Mouse (Mus musculus): ENCODE data around the gene Galnt9. TPM values are rescaled to one million over a fixed set of nuclear protein-coding genes. Genes with fewer than 3 reads are reported as not detected.

Gene Galnt9
- polyA plus RNA-seq, 1 experiment = 2.2 TPM

DNA sequence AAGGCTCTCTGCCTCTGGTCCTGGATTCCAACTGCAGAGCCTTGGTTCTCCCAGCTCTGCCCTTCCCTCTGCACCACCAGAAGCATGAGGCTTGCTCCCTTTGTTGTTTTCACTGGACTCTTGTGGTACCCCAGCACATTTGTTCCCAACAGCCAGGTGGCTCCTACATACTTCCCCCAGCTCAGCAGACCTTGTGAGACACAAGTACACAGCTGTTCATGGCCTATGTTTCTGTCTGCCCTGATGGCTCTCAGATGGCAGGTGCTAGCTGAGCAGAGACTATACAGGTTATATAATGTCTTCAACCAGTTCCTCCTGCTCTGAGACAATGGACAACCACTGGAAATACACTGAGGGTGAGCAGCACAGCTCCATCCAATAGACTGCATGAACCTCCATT is 43.3 kb downstream of the Galnt9 start:
- DNase-seq (ENCODE audit: low read depth) = no peak

DNA sequence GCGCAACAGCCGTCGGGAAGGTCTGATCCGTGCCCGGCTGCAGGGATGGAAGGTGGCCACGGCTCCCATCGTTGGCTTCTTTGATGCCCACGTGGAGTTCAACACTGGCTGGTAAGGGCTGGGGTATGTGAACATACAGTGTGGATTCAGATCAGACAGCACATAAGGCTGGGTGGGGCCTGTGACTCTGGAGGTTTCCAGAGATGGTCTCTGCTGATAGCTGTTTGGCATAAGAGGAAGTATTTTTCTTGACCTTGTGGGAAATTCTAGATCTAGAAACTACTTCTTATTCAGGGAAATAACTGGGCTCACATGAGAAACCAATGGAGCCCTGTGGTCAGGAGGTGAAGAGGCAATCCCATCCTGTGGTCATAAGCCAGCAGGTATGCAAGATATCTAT is 45.7 kb downstream of the Galnt9 start:
- DNase-seq (ENCODE audit: low read depth) = no peak

DNA sequence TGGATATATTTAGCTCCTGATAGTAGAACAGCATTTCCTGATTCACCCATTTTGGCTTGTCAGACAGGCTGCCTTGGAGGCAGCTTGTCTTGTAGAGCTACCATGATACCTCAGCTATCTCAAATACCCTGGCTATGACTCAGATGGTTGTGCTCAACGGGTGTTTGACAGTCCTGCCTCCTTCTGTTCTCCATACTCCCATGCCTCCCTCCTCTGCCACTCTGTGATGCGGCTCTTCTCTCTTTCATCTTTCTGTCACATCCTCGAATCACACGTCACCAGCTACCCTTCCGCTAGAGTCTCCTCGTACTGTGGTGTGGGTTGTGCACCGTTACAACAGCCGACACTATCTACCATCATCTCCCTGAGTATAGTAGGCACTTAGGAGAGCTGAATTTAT is 50.3 kb downstream of the Galnt9 start:
- DNase-seq (ENCODE audit: low read depth) = no peak

DNA sequence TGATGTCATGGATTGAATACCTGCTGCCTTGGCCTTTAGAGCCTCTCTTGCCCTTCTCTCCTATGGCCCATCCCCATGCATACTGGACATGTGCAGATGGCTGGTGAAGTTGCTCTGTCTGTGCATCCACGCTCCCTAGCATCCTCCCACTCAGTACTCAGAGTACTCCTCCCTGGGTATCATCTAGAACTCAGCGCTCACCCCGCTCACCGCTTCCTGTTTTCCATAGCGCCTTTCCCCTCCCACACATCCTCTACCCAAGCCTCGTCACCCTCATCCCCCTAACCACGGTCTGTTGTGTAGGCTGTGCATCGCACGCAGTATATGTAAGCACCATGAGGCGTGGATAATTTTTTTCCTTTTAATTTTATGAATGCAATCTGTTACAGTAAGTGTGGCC is 51.2 kb downstream of the Galnt9 start:
- DNase-seq (ENCODE audit: low read depth) = no peak

DNA sequence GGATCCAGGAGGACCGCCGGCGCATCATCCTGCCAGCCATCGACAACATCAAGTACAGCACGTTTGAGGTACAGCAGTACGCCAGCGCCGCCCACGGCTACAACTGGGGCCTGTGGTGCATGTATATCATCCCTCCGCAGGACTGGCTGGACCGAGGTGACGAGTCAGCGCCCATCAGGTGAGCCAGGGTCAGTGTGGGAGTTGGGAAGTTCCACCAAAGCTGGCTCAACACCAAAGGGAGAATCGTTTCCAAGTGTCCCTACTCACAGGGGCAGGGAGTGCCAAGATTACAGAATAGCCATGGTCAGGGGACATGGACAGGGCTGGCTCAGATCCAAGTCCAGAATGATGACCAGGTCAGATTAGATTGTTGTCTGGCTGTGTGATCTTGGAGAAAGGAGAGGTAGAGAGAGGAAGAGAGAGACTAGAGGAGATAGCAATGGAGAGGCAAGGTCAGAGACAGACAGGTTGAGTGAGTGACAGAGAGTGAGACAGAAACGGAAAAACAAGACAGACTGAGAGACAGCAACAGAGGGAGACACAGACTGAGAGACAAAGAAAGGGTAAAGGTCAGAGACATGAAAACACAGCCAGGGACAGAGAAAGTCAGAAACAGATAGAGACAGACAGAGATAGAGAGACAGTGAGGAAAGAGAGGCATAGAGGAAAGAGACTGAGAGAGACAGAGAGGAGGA is 52.1 kb downstream of the Galnt9 start:
- no peak for DNase-seq (ENCODE audit: low read depth)

DNA sequence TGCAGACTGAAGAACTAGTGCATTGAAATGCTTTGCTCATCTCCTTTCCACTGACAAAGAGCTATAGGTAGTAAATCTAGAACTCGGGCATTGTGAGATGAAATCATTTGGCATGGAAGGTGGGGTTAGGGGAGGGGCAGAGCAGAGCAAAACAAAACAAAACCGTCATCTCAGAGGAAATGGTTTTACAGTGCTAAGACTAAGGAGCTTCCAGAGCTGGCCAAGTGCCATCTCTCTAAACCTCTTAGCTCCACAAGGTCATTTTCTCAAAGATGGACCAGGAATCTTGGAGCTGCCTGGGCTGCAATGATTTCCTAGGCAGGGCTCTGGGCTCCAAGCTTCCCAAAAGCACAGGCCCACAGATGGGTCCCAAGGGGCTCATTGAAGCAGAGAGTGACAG is 53.3 kb downstream of the Galnt9 start:
- no peak for DNase-seq (ENCODE audit: low read depth)

DNA sequence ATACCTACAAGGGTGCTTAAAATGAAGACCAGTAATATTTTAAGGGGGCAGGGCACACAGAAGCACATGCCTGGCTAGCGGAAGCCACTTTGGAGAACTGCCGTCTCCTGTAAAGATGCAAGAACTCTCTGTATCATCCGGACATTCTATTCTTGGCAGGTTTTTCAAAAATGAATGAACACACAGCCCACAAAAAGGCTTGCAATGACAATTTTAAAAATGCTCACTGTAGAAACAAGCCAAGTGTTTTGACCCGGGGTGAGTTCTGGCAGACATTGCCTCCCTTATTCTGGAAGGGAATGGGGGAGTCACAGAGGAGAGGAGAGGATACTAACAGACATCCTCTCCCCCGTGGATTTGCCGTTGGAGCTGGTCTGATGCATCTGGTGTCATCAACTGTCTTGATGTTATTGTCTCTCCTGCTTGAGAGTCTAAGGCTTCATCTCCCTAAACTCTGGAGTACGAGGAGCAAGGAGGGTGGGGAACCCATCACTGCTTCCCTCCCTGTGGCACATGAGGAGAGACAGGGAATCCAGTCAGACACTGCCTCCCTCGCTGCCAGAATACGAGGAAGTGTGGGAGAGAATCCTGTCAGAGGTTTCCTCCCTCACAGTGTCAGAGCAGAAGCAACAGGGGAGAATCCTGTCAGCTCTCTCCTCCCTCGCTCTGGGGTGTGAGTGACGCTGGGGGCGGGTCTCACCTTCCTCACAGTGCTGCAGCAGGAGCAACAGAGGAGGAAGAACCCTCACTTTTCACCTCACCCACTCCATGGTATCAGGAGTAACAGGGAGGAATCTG is 54.3 kb downstream of the Galnt9 start:
- DNase-seq (ENCODE audit: low read depth) = no peak

DNA sequence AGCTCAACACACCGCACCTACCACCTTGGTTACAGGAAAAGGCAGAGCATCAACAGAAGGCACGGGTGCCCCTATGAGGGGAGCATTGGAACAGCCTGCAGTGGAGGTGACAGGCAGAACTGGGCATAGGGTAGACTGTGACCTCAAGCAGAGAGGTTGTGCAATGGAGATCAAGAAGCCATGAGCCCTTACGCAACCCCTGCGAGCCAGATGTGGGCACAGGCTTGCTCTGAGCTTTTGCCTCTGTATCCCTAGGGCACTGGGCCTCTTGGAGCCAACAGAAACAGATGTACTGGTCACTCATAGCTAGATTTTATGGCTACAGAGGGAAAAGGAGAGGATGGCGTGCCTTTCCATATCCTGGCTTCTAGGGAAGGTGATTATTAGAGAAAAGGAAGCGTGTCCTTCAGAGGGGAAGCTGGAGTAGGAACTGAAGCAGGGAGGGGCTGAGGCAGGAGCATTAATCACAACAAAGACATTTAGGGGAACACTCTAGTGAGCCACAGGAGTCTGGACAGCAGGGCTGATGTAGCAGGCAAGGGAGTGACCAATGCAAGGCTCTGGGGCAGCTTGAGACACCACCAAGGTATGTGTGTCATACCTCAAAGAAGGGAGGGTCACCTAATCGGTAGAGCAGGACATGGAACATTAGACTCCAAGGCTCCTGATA is 59.0 kb downstream of the Galnt9 start:
- DNase-seq (ENCODE audit: low read depth) = no peak

DNA sequence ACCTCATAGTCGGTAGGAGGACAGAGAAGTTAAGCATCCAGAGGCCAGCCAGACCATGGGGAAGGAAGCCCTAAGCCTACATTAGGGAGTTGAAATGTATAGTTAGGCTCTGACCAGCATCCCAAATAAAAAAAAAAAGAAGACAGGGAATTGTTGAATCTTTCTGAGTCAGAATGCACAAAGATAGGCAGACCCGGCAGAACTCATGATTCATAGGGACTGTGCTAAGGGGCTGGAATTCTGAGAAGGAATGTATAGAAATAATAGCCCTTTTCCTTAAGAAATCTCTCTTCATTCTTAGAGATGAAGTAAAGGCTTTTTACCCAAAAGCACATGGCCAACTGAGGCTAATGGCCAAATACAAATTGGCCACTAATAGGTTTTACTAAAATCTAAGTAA is 60.2 kb downstream of the Galnt9 start:
- no peak for DNase-seq (ENCODE audit: low read depth)

DNA sequence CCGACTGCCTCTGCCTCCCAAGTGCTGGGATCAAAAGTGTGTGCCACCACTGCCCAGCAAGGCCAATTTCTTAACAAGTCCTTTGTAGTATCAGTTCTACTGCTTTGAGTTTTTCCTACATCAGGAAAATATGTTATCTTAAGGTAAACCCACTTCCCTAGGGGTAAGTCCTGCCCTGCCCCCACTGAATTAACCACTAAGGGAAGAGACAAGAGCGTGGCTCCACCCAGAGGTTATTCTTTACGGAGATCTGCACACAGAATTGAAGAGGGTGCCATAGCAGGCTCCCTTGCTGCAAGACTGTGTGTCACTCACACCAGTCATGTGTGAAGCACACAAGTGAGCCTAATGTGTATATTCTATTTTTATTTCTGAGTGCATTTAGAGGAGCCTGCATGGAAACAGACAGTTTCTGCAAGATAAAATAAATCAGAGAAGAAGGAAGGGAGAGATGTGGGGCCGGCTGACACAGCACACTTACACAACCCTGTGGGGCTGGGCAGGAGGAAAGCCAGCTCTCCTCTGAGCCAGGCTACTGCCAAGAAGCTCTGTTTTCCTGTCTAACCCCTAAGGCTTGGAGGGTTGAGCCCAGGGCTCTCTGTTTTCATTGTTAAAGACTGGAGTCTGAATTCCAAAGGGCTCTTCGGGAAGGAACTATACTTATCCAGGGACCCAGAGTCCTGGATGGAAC is 61.5 kb downstream of the Galnt9 start:
- no peak for DNase-seq (ENCODE audit: low read depth)

DNA sequence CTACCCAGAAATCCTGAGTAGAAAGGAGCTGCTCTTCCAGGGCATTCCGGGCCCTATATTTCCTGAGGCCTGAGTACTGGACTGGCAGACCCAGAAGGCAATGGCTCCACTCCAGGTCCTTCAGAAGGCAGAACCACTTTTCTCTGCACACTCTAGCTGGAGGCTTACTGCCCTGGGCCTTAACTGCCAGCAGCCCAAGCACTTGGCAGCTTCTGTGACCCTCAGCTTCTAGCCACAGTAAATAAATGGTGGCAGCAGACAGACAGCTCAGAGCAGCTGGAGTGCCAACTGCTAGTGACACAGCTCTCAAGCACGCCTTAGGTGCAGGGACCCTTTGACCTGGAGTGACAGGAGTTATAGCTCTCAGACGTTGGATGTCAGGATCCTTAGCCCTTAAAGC is 63.6 kb downstream of the Galnt9 start:
- no peak for DNase-seq (ENCODE audit: low read depth)

DNA sequence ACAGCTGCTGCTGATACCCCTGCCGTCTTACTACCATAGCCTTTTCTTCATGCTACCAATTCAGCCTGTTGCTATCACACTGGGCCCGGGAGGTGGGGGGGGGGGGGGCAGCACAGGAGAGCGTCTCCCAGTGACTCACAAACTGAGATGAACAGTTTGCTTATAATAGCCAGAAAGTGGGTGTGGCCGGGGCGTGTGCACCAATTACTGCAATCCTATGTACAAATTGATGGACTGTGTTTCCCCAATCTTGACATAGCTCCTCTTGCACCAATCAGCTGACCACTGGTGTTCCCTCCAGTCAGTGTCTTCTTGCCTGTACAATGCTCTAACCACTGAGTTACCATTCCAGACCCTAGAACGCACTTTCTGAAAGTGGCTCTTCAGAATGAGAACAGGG is 64.2 kb downstream of the Galnt9 start:
- DNase-seq (ENCODE audit: low read depth) = no peak

DNA sequence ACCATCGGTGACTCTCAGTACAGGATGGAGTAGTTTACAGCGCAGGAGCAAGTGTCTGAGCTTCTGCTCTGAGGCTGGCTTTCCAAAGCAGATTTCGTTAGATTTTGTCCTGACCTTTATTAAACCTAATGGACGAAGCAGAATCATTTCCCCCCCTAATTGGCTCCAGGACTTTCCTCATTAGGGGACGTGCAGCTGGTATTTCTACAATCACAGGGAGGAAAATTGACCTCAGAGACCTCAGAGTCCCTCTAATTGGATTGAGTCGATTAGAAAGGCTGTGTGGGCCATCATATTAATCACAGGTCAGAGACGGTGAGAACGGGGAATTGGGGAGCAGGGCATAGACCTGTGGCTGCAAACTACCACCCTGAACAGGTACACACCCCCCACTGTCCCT is 64.8 kb downstream of the Galnt9 start:
- DNase-seq (ENCODE audit: low read depth) = no peak

DNA sequence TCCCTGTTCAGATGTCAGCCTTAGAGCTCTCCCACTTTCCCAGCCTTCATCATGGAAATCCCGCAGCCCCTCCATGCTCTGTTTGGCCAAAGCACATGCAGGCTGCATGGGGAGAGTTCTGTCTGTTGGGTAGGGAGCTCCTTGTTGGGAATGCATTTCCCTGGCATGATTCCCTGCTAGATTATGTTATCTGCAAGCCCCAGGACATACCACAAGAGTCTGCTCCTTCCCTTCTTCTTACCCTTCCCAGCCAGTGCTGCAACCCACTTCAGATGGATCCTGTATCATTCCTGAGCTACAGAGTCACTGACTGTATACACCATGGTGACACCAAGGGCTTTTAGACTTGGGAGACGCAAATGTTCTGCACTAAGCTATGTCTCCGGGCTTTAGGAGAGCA is 65.3 kb downstream of the Galnt9 start:
- DNase-seq (ENCODE audit: low read depth) = no peak

DNA sequence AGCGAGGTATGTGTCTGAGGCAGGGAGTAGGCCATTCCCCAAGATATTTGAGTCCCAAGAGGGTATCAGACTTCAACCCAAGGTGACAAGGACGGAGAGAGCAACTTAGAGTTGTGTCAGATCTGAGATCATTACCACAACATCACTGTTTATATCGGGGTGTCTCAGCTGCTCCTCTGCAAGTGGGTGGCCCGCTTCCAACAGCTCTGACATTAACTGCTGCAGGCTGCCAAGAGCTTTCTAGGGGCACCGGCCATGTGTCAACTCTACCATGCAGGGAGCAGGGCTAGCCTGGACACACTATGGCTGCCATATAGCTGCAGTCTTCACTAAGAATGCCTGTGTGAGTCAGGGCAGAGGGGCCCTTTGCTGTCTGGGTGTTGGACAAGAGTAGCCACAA is 65.7 kb downstream of the Galnt9 start:
- DNase-seq (ENCODE audit: low read depth) = no peak

DNA sequence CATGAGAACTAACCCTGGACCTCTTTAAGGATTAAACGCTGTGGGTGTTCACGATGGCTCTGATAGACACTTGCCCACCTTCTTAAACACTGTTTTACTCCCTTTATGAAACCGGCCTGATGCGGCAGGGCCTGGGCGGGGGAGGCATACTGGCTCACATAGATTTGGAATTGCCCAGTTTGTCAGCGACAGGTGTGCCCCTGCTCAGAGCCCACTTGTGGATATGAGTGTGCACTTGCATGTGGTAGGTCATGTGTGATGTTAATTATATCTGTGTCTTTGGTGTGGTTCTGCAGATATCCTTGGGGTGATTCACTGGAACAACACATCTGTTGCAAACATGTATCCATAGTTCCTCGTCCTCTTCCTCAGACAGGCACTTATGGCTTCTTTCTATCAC is 66.3 kb downstream of the Galnt9 start:
- DNase-seq (ENCODE audit: low read depth) = no peak

DNA sequence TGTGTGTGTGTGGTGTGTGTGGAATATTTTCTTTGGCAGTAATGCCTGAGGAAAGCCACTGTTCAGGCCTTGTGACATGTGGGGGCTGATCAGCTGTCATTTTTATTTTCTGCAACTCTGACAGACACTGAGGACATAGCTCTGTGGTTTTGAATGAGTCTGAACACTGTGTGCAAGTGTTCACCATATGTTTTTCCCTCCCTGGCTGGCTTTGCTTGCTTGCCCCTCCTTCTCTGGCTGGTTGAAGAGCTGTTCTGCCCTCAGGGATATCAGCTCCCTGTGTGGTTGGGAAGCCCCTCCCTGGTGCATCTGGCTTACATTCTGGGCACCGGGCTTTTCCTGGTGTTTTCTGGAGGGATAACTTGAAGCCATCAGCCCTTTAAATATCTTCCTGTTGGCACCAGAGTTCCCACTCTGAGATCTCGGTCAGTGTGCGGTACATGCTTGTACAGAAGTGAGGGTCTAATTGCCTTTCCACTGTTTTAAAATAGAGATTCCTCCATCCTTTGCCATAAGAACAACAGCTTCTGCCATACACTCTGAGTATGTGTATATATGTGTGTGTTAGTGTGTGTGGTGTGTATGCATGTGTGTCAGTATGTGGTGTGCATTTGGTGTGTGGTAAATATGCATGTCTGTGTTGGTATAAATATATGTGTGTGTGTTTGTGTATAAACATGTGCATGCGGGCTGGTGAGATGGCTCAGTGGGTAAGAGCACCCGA is 67.4 kb downstream of the Galnt9 start:
- no peak for DNase-seq (ENCODE audit: low read depth)

DNA sequence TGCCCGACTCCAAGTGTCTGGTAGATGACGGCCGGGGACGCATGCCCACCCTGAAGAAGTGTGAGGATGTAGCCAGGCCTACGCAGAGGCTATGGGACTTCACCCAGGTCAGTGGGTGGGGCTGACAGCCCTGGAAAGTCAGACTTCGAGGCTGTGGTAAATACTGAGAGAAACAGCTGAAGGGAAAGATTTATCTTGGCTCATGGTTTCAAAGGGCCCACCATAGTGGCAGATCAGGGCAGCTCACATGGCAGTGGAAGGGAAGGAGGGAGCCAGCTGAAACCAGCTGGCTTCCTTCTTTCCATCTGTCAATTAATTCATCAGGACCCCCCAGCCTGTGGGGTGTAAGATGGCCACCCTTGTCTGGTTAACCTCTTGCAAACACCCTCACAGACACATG is 75.1 kb downstream of the Galnt9 start:
- DNase-seq (ENCODE audit: low read depth) = no peak

DNA sequence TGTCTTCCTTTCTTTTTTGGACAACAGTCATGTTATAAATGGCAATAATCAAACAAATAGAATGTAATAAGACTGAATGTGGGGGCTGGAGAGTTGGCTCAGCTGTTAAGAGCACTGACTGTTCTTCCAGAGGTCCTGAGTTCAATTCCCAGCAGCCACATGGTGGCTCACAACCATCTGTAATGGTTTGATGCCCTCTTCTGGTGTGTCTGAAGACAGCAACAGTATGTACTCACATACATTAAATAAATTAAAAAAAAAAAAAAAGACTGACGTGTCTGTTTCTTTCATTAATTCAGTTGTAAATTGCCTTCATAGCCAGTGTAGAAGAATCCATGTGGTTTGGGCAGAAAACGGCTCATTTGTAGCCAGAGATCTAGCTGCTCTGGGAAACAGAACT is 80.2 kb downstream of the Galnt9 start:
- no peak for DNase-seq (ENCODE audit: low read depth)

DNA sequence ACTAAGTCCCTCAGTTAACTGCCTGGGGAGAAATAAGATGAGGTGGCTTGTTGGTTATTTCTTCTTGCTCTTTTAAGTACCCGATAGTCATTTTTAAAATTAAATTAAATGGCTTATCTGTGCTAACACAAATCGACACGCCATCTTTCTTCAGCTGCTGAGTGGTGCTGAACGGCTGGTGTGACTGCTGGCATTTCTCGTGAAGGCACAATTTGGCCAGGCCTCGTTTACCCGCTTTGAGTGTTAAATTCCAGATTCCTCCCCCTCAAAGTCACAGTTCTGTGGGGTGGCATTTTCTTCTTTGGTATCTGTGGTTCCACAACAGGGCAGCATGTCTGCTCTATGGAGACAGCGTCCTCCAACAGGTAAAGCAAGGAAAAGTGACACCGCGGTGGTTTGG is 83.2 kb downstream of the Galnt9 start:
- no peak for DNase-seq (ENCODE audit: low read depth)

DNA sequence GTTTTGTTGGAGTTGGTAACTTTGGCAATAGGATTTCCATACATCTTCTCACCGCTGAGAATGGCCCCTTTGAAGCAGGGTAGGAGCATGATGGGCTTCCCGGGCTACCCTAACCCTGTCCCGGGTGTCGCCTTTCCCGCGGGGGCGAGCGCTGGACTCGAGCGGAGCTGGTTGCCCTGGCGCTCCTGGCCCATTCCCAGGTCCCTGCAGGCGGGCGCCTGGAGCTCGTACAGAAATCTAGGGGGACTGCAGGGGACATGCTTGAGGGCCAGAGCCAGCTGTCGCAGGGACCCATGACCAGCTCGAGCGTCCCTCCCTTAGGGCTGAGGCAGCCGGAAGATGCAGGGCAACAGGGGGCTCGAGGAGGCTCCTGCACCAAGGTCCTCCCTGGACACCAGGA is 84.0 kb downstream of the Galnt9 start:
- no peak for DNase-seq (ENCODE audit: low read depth)
